Mouse (Mus musculus): Measurements from ENCODE around the gene Rps15.
"Not testable (repeated sequence)": the region's sequence is repeated elsewhere in the genome, so short reads cannot be mapped to it uniquely, and the experiment has no call there.

Gene Rps15

GRCm38 (mm10) chr10:80292251-80293146 lies at the start of gene Rps15:
Gene Rps15 (plus strand): TSS chr10:80292453.
- DNase-seq = peak; percentile 97

GRCm38 (mm10) chr10:80242607-80243006 lies 49.6 kb upstream of the Rps15 start:
- no peak for DNase-seq

- peak; percentile 45 for DNase-seq
Observed at GRCm38 (mm10) chr10:80244791-80245399, 47.4 kb upstream of the Rps15 start.

- DNase-seq = peak; percentile 87
Observed at GRCm38 (mm10) chr10:80245600-80245999, 46.7 kb upstream of the Rps15 start.

GRCm38 (mm10) chr10:80247849-80248248 lies 44.4 kb upstream of the Rps15 start:
- peak; percentile 44 for DNase-seq

- DNase-seq = not testable (repeated sequence)
Observed at GRCm38 (mm10) chr10:80248437-80248836, 43.8 kb upstream of the Rps15 start.

- DNase-seq = peak; percentile 96
Observed at GRCm38 (mm10) chr10:80248971-80249640, 43.1 kb upstream of the Rps15 start, which contains the start of gene Ndufs7. Gene Ndufs7 (plus strand): TSS chr10:80249121.

- DNase-seq = no peak
Observed at GRCm38 (mm10) chr10:80250059-80250458, 42.2 kb upstream of the Rps15 start.

- DNase-seq = no peak
Observed at GRCm38 (mm10) chr10:80250573-80250972, 41.7 kb upstream of the Rps15 start.

GRCm38 (mm10) chr10:80252011-80252410 lies 40.2 kb upstream of the Rps15 start:
- DNase-seq = no peak

- no peak for DNase-seq
Observed at GRCm38 (mm10) chr10:80252493-80253274, 39.6 kb upstream of the Rps15 start.

GRCm38 (mm10) chr10:80253551-80253950 lies 38.7 kb upstream of the Rps15 start:
- no peak for DNase-seq

GRCm38 (mm10) chr10:80254331-80255297 lies 37.6 kb upstream of the Rps15 start:
- DNase-seq = no peak

- peak; percentile 53 for DNase-seq
Observed at GRCm38 (mm10) chr10:80255881-80256535, 36.2 kb upstream of the Rps15 start.

GRCm38 (mm10) chr10:80257936-80258335 lies 34.3 kb upstream of the Rps15 start:
- no peak for DNase-seq

GRCm38 (mm10) chr10:80258752-80259462 lies 33.3 kb upstream of the Rps15 start:
- DNase-seq = no peak

GRCm38 (mm10) chr10:80259463-80259805 lies 32.8 kb upstream of the Rps15 start:
- DNase-seq = no peak

GRCm38 (mm10) chr10:80259861-80260641 lies 32.2 kb upstream of the Rps15 start:
- peak; percentile 84 for DNase-seq
